Mouse (Mus musculus) frontal cortex, adult 2 months (tissue): ENCODE measurements at regions not wholly inside any gene's neighbourhood (a gene's known extent, or its start where the extent isn't known, plus 50 kb on each side); places are given as distances from the start of the nearest gene placed in this dataset.
"Not testable (repeated sequence)": the region's sequence is repeated elsewhere in the genome, so short reads cannot be mapped to it uniquely, and the experiment has no call there.

Experiments used
- DNase-seq, 2 experiments: peaks; one replicate each; pipeline ENCODE4 v3.0.0; 2022; ENCODE audit warnings: low spot score in 1 of 2; ENCODE audit errors: extremely low spot score in 1 of 2

- DNase-seq = peak in 1 of 2 experiments; percentile 26
Observed at GRCm38 (mm10) chr13:96327707-96328106, 60.4 kb upstream of the Poc5 start.

DNA sequence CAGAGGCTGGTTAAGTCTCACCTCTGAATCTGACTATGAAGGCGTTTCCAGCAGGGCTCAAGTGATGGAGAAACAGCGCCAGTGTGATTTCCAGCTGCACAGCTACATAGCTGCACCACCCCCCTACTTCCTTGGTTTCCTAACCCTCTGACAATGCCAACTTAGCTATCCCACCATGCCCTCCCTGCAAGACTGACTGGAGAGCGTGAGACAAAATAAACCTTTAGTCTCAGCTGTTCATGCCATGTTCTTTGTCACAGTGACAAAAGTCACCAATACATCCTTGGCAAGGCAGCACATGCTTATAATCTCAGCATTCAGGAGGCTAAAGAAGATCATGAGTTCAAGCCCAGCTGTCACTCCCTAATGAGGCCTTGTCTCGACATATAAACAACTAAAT is 63.5 kb upstream of the Poc5 start:
- DNase-seq = no peak

GRCm38 (mm10) chr13:96317161-96317560 is 70.9 kb upstream of the Poc5 start:
- not testable (repeated sequence) for DNase-seq

GRCm38 (mm10) chr13:96313241-96313640 is 74.9 kb upstream of the Poc5 start:
- DNase-seq = no peak

DNA sequence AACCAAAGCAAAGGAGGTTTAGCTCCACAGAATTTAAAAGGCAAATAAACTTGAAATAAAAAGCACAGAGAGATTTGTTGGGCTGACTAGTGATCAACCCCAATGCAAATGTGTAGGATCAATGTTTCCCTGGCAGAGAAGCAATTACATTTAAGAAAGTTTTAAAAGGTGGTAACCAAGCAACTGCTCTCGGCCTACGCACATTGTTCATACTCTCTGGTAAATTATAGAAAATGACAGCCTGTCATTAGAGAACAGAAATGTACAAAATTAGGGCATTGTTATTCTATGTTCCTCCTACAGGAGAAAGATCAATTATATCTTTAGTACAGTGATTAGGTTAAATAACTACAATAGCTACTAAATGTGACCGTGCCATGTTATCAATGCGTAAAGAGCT is 85.6 kb upstream of the Poc5 start:
- no peak for DNase-seq

DNA sequence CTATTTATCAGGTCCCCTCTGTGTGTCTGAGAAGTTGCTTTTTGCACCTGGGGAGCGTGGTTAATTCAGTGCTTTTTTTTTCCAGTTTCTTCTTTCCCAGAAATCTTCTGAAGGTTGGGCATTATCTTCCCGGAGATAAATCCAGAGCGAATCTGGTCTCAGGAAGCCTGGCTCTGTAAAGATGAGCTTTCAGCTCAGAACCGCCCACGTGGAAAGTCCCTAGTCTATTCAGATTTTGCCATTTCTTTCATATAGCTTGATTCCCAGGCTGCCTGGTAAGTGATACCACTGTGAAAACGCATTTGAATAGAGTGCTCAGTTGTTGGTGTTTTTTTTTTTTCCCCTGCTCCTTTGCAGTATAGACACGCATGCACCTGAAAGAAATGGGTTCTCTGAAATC is 100.3 kb upstream of the Poc5 start:
- DNase-seq = peak; percentile 14 to 64

DNA sequence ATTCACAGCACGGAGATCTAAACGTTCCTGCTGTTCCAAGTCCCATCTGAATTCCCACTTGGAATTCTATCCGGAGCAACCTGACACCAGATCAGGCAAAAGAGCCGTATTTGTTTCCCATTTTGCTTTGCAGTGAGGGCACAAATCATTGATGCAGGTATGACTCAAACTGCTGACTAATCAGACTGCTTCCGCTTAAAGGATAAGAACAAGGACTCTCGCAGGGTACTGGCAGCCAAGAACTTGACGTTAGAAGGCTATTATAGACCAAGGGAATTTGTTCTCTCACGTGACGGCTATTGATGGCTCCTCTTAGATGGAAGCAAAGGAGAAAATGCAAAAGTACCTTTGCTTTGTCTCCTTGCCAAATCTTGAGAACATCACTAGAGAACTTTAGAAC is 118.1 kb upstream of the Poc5 start:
- DNase-seq = no peak

DNA sequence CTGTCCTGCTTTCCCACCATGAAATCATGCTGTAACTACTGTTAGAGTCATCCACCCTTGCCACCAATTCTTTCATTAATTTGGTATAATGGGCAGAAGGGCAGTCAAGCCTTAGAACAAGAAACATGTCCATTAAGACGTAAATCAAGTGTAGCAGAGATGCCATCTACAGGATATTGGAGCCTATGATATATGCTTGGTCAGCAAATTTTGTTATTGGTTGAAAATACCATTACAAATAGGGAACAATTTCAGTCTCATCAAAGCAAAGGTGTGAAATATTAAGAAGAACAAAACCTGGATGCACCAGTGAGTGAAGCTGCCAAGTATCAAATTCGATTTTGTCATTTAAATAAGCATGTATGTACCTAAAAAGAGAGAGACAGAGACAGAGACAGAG is 123.6 kb upstream of the Sv2c start:
- DNase-seq = no peak

GRCm38 (mm10) chr13:96254391-96254790 is 122.0 kb upstream of the Sv2c start:
- no peak for DNase-seq

DNA sequence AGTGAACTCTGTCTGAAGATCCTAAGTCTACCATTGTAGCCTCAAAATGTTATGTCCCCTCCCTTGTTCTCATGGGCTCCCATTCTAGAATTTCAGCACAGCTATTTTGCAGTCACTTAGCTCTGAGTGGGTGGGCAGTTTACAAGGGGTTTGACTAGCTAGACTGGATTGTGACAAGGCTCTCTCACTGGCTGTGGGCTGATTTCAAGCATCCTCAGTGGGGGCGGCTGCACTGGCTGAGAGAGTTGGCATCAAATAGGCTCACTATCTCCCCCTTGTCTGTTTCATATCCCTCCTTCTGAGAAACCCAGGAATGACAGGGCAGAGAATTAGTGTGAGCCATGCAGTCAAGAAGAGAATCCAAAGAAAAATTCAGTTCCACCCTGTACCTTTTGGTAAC is 88.4 kb upstream of the Sv2c start:
- DNase-seq = peak in 1 of 2 experiments; percentile 38

DNA sequence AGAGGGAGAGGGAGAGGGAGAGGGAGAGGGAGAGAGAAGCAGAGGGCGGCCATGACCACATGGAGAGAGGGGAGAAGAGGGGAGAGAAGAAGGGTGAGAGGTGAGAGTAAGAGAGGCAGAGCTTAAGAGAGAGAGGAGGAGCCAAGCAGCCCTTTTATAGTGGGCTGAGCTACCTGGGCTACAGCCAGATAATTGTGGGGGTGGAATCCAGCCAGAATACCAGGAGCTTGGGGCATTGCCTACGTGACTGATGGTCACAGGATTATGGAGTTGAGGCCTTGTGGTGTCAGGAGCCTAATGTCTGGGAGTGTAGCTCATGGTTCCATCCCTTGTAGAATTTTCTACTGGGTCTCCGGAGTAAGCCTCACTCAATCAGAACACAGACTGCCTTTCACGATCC is 83.1 kb upstream of the Sv2c start:
- no peak for DNase-seq

DNA sequence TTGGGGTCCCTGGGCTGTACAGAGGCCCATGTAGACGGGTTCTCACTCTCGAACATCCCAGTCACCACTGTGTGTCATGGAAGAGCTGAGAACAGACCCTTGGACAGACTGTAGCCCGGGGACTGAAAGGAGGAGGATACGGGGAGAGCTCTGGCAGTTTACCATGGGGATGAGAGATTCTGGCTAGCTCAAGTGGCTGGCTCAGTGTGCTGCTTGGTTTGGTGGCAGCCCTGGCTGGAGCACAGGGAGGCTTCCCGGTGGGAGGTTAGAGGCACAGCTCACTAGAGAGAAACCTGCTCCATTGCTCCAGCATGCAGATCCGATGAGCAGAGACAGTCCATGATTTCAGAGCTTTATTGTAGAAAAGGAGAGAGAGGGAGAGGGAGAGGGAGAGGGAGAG is 82.7 kb upstream of the Sv2c start:
- DNase-seq = no peak

DNA sequence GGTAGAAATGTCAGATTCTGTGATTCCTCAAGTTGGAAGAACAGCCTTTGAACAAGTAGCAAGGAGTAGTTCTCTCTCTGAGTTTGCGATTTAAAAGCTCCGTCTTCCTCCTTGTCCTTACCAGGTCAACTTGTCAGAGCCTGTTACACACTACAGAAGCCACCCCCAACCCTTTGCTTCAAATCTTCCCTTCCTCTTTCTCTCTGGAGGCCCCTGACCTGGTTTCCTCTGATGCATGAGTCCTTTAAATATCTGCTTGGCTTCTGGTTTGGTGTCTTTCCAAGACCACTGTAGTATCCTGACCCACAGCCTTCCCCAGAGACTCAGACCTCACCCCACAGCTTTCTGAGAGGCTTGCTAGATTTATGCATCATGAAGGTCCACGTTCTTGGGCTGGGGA is 73.7 kb upstream of the Sv2c start:
- DNase-seq = no peak

DNA sequence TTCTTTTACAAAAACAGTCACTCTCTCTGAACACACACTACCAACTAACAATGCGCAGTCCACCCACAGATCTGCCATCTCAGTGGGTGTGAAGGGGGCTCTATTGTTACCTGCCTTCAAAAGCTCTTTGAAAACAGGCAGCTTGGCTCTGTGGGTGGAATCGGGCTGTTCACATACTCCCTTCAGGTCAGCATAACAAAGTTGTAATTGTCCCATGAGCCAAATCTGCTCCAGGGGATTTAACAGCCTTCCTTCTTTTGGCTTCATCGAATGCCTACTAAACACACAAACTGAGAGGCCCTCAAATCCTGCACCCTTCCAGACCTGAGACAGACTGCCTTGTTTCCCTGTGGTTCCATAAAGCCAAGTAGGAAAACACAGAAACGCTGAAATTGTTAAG is 56.2 kb upstream of the Sv2c start:
- peak in 1 of 2 experiments; percentile 9 for DNase-seq
